Mouse (Mus musculus): ENCODE data around the gene Prrc2a.

- TF ChIP-seq CTCF (IDR thresholded peaks at IDR 0.05; ENCODE audit: low read depth, low read length) = no peak
- no peak for TF ChIP-seq POLR2A (IDR thresholded peaks at IDR 0.05; ENCODE audit: borderline replicate concordance, low read depth, low read length)
Observed at GRCm38 (mm10) chr17:35167794-35168193, 3.1 kb upstream of the Prrc2a start.
